Mouse (Mus musculus): ENCODE measurements at regions not wholly inside any gene's neighbourhood (a gene's known extent, or its start where the extent isn't known, plus 50 kb on each side); places are given as distances from the start of the nearest gene placed in this dataset.

DNA sequence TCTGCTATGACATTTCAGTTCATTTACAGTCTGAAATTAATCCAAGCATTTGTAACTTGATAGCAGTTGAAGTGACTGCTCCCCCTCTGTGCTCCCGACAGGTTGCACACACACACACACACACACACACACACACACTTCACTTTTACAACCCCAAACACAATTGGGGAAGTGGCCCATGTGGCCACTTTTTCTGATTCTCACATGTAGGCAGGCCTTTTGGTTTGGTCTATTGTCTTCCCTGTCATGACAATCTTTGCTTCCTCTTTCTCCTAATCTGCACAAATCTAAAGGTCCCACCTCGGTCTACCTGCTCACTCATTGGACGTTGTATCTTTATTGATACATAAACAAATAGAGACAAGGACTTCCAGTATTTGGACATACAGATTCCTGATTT lies 79.6 kb upstream of the Gorab start:
- Histone ChIP-seq H3K4me3 (no peak overlapping the region), H3K9me3 (no peaks in the 10 kb centered on the region), H3K27me3 (no peaks in the 10 kb centered on the region), H3K4me2 (no peak overlapping the region), H3K36me3 (no peaks in the 10 kb centered on the region), H3K4me1 (no peaks in the 10 kb centered on the region), H3K27ac (no peak overlapping the region), H3K9ac (no peak overlapping the region)
- ATAC-seq (ENCODE audit: insufficient number of reproducible peaks, insufficient read depth, low FRiP score, low TSS enrichment, low read depth): no peak
- WGBS: 71% methylated on average over 3 of the region's 3 CpGs

DNA sequence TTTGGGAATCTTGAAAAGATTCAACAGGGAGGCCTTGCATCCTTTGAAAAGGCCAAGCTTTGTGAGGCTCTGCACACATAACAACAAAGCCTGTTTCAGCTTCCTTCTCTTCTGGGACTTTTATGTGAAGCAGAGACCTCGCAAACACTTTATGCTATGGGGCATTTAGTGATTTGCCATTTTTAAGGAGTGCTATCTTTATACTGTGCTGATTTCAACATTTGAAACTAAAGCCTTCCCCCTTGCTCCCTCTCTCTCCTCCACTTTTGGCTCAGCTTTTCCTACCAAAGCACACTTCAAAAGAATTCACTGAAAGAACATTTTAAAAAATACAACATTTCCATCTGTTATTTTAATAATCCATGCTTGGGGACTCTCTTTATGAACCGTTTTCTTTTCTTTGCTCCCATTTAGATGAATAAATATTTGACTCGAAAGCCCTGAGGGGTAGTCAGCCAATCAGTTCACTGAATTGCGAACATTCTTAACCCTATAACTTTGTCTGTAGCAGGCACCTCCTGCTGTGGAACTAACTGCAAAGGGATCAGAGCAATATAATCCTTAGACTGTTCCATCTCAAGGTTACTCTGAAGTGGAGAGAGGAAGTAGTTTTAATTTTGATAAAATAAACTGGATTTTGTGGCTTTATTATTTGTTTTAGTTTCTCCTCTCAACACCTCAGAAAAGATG lies 74.2 kb upstream of the Gorab start:
- Histone ChIP-seq H3K4me1 (0 out of 2 replicates have a peak, but pooled peaks cover 3% of the 10 kb centered on the region), H3K9ac (no peak overlapping the region), H3K27me3 (no peaks in the 10 kb centered on the region), H3K27ac (peak overlapping the region; percentile 16; the same call in 1 of the 2 replicates), H3K4me3 (no peak overlapping the region), H3K4me2 (no peak overlapping the region), H3K36me3 (no peaks in the 10 kb centered on the region), H3K9me3 (no peaks in the 10 kb centered on the region)
- ATAC-seq (ENCODE audit: insufficient number of reproducible peaks, insufficient read depth, low FRiP score, low TSS enrichment, low read depth): no peak
- 20% methylated on average over 4 of the region's 4 CpGs for WGBS

DNA sequence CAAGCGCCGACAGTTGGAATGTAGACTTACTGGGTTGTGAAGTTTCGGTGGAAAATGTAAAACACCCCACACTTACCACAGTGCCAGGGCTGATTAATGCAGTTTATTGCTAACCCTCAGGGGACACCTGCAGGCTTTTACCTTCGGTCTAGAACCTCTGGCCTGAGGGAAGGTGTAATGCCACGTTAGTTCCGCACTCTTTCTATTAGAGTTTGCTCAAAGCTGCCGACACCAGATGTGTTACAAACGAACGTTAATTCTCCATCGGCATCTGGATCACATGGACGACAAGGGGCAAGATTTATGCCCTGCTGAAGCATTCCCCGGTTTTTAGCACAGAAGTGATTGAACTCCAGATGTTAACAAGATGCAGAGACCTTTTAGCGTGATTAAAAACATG lies 57.7 kb upstream of the Gorab start:
- H3K4me3 ChIP-seq: no peak overlapping the region
- no peaks in the 10 kb centered on the region for H3K27me3 ChIP-seq
- H3K9ac ChIP-seq: no peak overlapping the region
- H3K4me2 ChIP-seq: no peak overlapping the region
- H3K36me3 ChIP-seq: no peaks in the 10 kb centered on the region
- 44% methylated on average over 13 of the region's 13 CpGs for WGBS
- ATAC-seq (ENCODE audit: insufficient number of reproducible peaks, insufficient read depth, low FRiP score, low TSS enrichment, low read depth): 0 out of 2 replicates have a peak, but pooled peaks have one; percentile 20
- H3K9me3 ChIP-seq: no peaks in the 10 kb centered on the region
- H3K4me1 ChIP-seq: 0 out of 2 replicates have a peak, but pooled peaks cover 4% of the 10 kb centered on the region
- H3K27ac ChIP-seq: no peak overlapping the region

DNA sequence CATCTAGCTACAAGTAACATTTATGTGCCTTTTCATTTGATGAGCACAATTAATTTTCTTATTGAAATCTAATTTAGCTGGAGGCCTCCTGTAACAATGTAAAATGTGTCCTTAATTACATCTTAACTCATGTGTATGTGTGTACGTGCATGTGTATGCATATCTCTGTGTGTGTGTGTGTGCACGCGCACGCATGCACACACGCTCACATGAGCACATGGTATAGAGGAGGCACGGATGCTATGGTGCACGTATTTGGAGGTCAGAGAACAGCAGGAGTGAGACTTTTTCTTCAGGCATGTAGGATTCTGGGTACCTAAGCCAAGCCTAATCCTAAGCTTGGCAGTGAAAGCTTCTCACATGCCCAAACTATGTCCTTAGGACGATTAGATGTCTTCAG lies 52.9 kb upstream of the Gorab start:
- no peak overlapping the region for H3K4me3 ChIP-seq
- no peaks in the 10 kb centered on the region for H3K27me3 ChIP-seq
- WGBS: 91% methylated on average over 8 of the region's 8 CpGs
- 0 out of 2 replicates have a peak, but pooled peaks cover 4% of the 10 kb centered on the region for H3K4me1 ChIP-seq
- no peaks in the 10 kb centered on the region for H3K36me3 ChIP-seq
- no peak overlapping the region for H3K9ac ChIP-seq
- no peak for ATAC-seq (ENCODE audit: insufficient number of reproducible peaks, insufficient read depth, low FRiP score, low TSS enrichment, low read depth)
- H3K9me3 ChIP-seq: no peaks in the 10 kb centered on the region
- H3K27ac ChIP-seq: no peak overlapping the region
- no peak overlapping the region for H3K4me2 ChIP-seq
